Mouse (Mus musculus) lung, postnatal 14 days (tissue): Measurements from ENCODE around the gene Camta2.
A peak's percentile ranks its signal among the peaks of the same experiment; 100 is the strongest.

ENCODE experiments used
- DNase-seq: peaks from one replicate; pipeline ENCODE4 v3.0.0; 2021

Camta2 gene

GRCm38 (mm10) chr11:70689578-70689977 lies 1.7 kb upstream of the Camta2 start:
- DNase-seq = no peak

DNA sequence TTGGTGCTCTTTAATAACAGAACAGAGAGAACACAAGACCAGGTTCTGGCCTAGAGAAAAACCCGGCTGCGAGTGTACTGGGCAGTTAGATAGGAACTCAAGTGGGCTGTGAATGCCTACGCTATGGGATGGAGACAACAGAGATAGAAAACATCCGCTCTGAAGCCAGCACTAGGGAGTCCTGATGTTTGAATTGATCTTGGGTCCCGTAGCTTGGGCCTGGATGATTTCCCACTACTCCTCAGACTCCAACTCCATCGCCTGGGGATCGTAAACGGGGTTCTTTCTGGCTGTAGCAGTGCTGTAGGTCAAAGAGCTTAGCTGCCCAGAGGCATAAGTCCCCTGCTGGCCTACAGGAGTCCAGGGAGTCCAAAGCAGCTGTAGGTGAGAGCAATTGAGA lies 467 bp upstream of the Camta2 start:
- no peak for DNase-seq

DNA sequence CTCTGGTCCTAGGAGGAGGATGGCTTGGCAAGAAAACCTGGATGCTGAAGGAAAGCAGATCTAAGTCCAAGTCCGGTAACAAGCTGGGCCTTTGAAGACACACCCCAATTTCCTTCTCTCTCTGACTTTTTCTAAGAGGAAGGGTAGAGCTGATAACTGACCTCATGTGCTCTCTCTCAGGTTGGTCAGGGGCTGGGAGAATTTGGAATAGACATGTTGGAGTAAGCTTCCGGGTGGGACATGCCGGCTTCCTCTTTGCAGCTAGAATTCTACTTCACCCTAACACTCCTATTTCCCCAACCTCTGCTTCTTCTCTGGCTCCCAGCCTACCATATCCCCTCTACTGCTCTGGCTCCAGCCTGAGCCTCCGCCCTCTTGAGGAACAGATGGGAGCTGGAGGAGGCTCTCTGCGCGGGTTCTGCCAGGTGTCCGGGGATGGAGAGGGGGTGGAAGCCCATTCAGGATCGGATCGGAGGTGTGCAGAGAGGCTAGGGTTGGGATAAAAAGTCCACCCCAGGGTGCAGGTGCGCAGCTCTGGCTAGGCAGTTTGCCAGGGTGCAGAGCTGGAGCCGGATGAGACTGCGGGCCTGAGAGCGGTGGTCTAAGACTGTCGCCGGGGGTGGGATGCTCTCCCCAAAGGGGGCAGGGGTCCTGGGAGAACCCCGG lies 871 bp downstream of the Camta2 start:
- no peak for DNase-seq

DNA sequence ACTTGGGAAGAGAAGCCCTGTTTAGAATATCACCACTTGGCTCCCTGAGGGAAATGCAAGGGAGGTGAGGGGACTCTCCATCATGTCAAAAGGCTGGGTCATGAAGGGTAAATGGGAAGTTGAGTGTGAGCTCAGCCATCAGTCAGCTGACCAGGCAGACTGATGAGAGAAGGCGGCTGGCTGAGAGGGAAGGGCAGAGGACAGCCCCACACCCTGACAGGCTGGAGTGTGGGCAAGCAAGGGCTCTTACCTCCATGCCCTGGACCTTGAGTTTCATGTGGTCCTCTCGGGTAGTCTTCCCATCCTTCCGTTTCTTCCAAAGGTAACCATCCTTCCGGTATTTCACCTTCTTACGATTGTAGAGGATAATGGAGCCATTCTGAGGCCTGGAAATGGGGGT lies 4.3 kb downstream of the Camta2 start:
- DNase-seq = no peak

DNA sequence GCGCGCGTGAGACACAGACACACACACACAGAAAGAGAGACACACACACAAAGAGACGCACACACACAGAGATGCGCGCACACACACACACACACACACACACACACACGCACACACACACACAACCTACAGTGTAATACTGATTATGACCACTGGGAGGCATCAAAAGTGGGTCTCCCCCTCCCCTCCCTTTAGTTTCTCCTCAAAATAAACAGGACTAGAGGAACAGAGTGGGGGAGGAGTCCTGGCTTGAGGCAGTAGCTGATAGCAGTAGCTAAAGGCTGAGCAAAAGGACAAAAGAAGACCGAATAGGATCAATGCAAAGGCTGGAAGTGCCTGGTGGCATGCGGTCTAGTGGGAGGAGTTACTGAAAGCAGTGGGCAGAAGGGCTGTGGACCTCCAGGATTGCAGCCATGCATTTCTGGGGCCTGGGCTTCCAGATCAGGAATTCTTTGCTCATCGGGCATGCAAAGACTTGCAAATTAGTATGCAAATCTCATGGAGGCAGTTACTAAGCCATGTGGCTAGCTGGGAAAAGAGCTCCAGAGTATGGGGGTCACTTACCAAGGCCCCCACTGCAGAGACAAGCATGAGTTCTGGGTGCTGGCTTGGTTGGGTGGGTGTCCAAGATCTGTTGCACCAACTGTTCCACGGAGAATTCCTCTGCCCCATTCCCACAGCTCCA lies 5.9 kb downstream of the Camta2 start:
- DNase-seq = peak; percentile 38

GRCm38 (mm10) chr11:70681170-70681569 lies 6.7 kb downstream of the Camta2 start:
- no peak for DNase-seq

DNA sequence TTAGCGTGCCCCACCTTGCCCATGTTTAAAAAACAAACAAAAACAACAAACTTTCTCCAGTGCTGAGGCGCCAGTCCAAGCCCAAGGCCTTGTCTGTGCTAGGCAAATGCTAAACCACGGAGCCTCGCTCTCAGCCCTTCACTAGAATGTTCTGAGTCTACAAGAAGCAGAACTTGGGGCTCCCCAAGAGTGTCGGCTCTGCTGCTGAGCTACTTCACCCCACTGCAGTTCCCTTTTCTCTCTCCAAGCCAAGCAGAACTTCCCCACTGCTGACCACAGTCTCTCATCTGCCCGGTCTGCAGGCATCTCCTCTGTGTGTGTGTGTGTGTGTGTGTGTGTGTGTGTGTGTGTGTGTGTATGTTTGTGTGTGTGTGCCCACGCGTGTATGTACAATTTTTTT lies 8.0 kb downstream of the Camta2 start:
- no peak for DNase-seq

- DNase-seq = no peak
Observed at GRCm38 (mm10) chr11:70679361-70679760, 8.5 kb downstream of the Camta2 start.

DNA sequence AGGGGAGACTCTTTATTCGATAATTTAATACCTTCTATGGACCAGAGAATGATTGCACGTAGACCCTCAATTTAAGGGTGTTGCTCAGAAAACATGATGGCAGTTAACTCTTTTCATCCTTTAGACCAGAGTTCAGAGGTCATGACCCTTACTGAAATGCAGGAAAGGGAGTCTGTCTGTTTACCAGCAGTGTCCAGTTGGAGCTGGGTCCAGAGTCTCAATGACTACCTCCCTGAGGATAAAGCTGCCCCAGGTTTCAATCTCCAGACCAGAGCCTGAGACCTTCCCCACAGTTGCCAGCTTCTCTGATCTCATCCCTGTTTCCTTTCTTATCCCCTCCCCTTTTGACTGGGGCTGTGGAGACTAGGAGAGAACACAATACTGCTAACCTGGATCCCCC lies 9.3 kb downstream of the Camta2 start:
- DNase-seq = no peak

DNA sequence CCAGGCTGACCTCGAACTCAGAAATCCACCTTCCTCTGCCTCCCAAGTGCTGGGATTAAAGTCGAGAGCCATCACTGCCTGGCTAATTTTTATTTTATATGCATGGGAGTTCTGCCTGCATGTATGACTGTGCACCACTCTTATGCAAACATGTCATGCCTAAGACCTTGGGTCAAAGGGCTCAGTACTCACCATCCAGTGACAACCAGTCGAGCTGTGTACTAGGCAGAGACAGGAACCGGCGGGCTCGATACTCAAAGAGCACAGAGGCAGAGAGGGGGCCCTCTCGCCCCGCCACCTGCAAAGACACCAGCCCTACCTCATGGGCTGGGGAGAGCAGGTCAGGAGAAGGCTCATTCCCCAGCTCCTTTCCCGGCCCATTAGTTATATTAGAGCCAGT lies 9.8 kb downstream of the Camta2 start:
- no peak for DNase-seq

DNA sequence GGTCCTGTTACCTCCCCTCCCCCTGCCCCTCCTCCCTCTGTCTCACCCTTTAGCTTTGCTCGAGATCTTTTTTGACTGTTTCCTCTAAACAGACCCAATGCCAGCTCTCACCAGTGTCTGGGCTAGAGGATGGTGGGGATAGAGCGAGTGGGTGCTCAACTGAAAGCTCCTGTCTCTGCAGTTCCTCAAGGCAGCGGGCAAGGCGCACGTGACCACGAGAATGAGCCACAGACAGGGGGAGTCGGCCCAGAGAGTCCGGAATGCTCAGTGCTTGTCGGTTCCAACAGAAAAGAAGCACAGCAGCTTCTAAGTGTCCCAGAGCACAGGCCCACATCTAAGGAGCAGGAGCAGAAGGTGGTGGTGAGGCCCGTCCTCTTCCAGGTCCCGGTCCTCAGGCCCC lies 13.4 kb downstream of the Camta2 start:
- no peak for DNase-seq

DNA sequence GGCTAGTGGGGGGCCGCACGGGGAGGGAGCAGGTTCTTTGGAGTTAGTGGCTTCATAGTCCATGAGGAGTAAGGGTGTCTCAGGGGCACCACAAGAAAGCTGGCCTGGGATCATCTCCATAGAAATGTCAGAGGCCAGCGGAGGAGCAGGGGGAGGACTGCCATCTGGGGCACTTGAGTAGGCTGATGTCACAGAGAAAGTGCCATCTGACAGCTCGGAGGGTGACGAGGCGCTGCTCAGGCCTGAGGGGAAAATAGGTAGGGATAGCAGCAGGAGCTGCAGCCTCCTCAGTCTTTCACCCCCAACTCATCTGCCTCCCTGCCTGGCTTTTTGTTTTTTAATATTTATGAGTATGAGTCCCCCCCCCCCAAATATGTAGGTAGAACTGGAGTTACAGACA lies 13.9 kb downstream of the Camta2 start:
- no peak for DNase-seq

- no peak for DNase-seq
Observed at GRCm38 (mm10) chr11:70671333-70672047, 16.4 kb downstream of the Camta2 start.

- DNase-seq = no peak
Observed at GRCm38 (mm10) chr11:70670483-70670882, 17.4 kb downstream of the Camta2 start.

DNA sequence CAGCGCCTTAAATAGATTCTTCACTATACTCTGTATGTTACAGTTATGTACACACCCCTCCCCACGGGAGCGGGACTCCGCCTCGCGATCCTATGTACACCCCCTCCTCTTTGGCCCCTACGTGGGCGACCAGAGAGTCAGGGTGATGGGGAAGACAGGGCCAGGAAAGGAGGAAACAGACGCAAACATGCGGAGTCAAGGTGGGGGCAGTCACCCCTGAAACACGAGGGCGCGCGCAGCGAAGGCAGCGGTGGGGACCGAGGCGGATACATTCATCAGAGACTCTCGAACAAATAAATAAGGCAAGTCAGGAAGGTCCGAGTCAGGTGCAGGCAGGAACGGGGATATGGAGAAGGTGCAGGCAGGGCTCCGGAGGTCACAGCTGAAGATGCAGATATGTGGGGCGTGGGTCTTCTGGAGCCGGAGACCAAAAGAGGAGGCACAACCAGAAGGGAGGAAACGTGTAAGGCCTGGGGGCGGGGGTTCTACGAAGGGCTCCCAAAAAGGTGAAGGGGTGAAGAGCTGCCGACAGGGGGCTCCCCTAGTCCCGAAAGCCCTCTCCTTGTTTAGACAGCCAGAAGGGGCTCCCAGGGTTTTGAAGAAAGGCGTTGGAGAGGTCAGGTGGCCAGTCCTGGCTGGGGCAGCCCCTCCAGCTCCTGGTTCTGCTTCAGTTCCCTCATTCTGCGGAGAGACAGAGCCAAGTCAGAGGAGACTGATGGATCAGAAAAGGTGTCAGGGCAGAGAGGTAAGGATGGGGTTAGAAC lies 18.1 kb downstream of the Camta2 start:
- DNase-seq = peak; percentile 79

DNA sequence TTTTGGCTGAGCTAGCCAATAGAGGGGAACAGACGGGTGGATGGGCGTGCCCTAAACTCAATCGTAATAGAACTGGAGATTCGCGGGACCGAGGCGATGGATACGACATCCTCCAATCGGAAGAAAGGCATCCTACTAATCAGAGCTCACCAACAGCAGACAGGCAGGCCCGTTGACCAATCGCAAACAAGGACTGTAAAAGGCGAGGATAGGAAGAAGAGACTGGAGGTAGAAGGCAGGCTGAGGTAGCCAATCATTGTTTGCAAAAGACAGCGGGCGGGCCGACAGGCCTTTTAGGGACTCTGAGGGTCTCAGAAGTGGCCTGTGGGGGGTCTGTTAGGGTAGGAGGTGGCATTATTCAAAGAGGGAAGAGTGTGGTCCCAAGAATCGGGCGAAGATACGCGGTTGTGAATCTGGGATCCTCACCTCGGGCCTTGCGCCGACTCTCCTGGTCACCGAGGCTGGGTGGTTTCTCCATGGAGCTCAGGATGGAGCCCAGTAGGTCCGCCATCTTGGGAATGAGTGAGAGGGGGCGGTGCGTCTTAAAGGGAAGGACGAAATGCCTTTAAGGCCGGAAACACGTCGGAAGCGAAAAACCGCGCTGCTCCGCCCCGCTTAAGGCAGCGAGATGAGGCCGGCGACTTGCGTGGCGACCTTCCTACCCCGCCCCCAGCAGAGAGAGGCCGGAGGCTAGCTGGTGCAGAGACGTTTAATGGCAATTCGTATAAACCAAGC lies 19.0 kb downstream of the Camta2 start, which contains the start of gene Spag7:
Spag7 (minus strand) TSS at position 646 of the 735 bp plus-strand sequence.
- peak; percentile 96 for DNase-seq

DNA sequence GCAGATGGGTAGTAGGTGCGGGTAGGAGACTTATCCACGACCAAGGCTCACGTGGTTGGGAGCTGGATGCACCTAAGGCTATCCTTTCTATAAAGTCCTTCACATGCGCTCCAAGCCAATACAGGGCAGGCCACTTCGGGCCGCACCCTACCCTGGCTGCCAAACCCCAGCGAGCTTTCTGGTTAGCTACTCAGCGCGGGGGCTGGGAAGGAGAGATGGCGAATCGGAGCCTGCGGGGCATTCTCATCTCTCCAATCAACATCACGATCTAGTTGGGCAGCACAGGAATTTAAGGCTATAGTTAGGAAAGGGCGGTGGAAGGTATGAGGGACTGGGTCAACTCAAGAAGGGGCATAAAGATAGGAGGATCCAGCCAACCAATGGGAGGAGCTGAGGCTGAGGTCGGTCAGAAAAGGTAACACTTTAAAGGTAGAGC lies 19.6 kb downstream of the Camta2 start:
- peak; percentile 73 for DNase-seq

DNA sequence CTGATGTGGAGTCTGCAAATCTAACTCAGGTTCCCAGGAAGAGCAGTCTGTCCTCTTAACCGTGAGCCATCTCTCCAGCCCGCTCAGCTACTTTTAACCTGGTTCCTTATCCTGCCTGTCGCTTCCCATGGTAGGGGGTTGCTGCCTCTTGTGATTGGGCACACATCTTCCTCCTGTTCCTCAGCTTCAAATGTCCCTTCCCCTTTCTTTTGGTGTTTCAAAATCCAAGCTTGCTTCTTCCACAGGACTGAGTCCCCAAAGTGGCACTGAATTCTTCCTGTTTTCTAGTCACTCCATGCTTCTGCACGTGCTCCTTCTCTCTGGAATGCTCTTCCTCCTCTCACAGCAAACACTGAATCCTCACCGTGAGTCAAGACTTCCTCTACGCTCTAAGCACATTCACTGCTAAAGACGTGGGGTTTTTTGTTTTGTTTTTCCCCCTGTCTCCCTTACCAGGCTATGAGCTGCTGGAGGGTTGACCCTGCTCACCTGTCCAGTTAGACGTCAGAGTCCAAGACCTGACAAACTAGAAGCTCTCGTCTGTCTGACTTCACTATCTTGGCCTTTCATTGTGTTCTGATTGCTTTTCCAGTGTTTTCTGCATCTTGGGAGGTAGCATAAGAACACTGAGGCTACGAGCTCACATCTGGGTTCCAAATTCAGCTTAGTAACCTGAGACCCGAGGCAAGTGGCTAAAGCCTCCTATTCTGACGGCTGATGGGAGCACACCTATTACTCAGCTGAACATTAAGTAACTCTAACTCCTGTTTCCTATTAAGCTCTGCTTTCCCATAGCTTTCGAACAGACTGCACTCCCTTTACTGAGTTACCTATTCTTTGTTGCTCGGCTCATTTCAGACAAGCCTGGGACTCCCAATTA lies 20.4 kb downstream of the Camta2 start:
- no peak for DNase-seq

DNA sequence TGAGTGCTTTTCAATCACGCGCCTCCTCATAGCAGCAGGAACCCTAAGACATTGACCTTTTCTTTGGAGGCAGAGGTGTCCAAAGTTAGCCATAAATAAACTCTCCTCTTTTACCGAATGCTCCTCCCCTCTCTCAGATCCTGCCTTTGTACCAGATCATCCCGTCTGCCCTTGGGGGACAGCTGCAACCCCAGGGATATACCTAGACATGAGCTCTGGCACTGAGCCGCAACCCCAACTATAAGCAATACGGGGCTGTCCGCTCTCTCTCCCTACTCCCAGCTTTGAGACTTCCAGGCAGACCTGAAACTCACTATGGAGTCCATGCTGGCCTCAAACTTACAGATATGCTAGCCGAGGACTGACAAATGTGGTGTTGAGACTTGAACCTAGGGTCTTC lies 21.2 kb downstream of the Camta2 start:
- DNase-seq = no peak

DNA sequence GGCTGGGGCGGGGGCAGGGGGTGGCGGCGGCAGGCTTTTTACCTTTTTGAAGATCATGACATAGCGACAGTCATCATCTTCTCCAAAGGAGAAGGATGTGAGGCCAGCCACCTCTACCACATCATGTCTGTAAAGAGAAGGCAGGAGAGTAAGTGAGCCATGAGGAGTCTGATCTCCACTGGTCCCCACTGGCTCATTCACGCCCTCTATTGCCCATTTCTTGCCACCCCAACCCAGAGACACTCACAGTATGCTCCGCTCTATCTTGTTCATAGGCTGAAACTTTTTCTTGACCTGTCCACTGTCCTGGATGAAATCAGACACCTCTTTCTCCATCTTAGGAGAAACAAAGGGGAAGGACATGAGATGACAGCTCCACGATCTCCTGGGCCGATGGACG lies 23.2 kb downstream of the Camta2 start:
- DNase-seq = no peak

DNA sequence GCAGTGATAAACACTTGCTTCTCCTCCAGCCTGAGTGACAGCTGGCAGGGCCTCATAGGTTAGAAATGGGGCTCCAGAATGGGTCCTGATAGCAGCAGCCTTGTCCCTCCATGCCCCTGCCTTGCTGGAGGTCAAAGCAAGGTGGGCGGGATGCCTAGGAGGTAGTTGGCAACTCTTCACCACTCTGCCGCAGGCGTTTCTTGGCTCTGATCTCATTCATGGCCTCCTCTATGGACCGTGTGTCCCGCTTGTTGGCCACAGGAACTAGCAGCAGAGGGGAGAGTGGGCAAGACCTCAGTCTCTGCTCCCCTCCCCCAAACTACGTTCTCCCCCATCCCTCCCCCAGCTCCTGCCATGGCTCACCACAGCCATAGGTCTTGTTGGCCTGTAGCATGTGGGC lies 23.9 kb downstream of the Camta2 start:
- no peak for DNase-seq

DNA sequence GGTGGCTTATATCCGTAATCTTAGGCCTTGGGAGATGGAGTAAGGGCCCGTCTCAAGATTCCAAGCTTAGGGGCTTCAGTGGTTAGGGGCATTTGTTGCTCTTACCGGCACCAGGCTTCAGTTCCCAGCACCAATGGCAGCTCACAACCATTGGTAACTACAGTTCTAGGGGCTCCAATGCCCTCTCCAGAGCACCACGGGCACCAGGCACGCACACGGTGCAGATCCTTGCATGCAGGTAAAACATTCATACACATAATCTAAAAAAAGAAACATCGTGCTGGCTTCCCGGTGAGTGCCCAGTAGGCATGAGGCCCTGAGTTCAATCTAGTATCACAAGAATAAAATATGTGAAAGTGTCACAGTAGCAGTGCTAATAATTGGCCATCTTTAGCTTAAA lies 24.8 kb downstream of the Camta2 start:
- DNase-seq = no peak
